Mouse (Mus musculus) CH12.LX (cell line): ENCODE results near the gene Krtap10-4. TPM values are rescaled to one million over a fixed set of nuclear protein-coding genes. Genes with fewer than 3 reads are reported as not detected.

Source experiments
- DNase-seq: peaks from one replicate; pipeline ENCODE4 v3.0.0-alpha.2; 2013; ENCODE audit errors: extremely low read depth
- H3K27ac ChIP-seq: 2 replicates; pipeline ENCODE4 v1.5.1; 2012; ENCODE audit warnings: low read depth, mild to moderate bottlenecking, control low read depth, moderate library complexity; ENCODE audit not compliant: insufficient read depth
- H3K27me3 ChIP-seq: replicated peaks from 2 replicates; pipeline ENCODE3; 2012; ENCODE audit warnings: inconsistent platforms
- H3K36me3 ChIP-seq, 2 experiments: replicated peaks in 1 of 2; 2 replicates each; pipeline versions ENCODE3 to v1.6.1; 2012; ENCODE audit warnings: inconsistent platforms in 1 of 2, low read length in 1 of 2, mild to moderate bottlenecking in 1 of 2, mixed read lengths in 1 of 2, moderate library complexity in 1 of 2; ENCODE audit not compliant: control insufficient read depth in 1 of 2, insufficient read depth in 1 of 2
- H3K4me1 ChIP-seq, 2 experiments: 2 replicates each; pipeline ENCODE4 v1.6.1; 2012; ENCODE audit warnings: inconsistent platforms in 1 of 2, moderate library complexity in 1 of 2; ENCODE audit not compliant: insufficient read depth in 2 of 2, control insufficient read depth in 1 of 2
- H3K4me2 ChIP-seq: 2 replicates; pipeline ENCODE4 v1.6.1; 2012; ENCODE audit warnings: low read depth, mild to moderate bottlenecking, control low read depth; ENCODE audit not compliant: poor library complexity, insufficient read depth, severe bottlenecking
- H3K4me3 ChIP-seq, 3 experiments: fragments of 150-350 bp in 1 of 3; sonication (generic) in 1 of 3; replicated peaks in 1 of 3; 2 replicates each; pipeline versions ENCODE3 to v1.5.1; 2011 to 2012; ENCODE audit warnings: low read depth in 2 of 3, low read length in 2 of 3, mild to moderate bottlenecking in 2 of 3, moderate library complexity in 2 of 3, control low read depth in 1 of 3, improper control_type of control experiment in 1 of 3, inconsistent platforms in 1 of 3, mixed read lengths in 1 of 3; ENCODE audit not compliant: poor library complexity in 1 of 3
- H3K79me2 ChIP-seq: replicated peaks from 2 replicates; pipeline ENCODE4 v1.6.1; 2012; ENCODE audit warnings: mild to moderate bottlenecking, moderate library complexity; ENCODE audit not compliant: control insufficient read depth, poor library complexity, insufficient read depth, severe bottlenecking; ENCODE audit errors: extremely low read depth
- H3K9ac ChIP-seq: 2 replicates; pipeline ENCODE4 v1.6.1; 2012; ENCODE audit warnings: low read depth, mild to moderate bottlenecking, control low read depth, moderate library complexity; ENCODE audit not compliant: insufficient read depth
- H3K9me3 ChIP-seq: replicated peaks from 2 replicates; pipeline ENCODE3; 2012; ENCODE audit warnings: low read length, inconsistent platforms, mixed read lengths
- CHD1 ChIP-seq: IDR thresholded peaks from 2 replicates; pipeline ENCODE4 v1.6.1; 2012; ENCODE audit warnings: low read depth, low read length, improper control_type of control experiment, inconsistent platforms
- CTCF ChIP-seq, 2 experiments: IDR thresholded peaks in 1 of 2; conservative IDR thresholded peaks in 1 of 2; 2 replicates each; pipeline ENCODE4 v1.5.1; 2011 to 2012; ENCODE audit warnings: low read depth in 2 of 2, low read length in 2 of 2, improper control_type of control experiment in 1 of 2, inconsistent platforms in 1 of 2, mild to moderate bottlenecking in 1 of 2, moderate library complexity in 1 of 2
- E2F4 ChIP-seq: IDR thresholded peaks from 2 replicates; pipeline ENCODE4 v1.6.1; 2011; ENCODE audit warnings: low read depth, low read length, improper control_type of control experiment; ENCODE audit not compliant: insufficient replicate concordance
- ELF1 ChIP-seq: IDR thresholded peaks from 2 replicates; pipeline ENCODE4 v1.6.1; 2014; ENCODE audit warnings: low read depth, mild to moderate bottlenecking, inconsistent platforms, low read length, improper control_type of control experiment
- GABPA ChIP-seq: IDR thresholded peaks from 2 replicates; pipeline ENCODE4 v1.6.1; 2012; ENCODE audit warnings: low read depth, low read length, improper control_type of control experiment, inconsistent platforms; ENCODE audit not compliant: insufficient replicate concordance
- IRF4 ChIP-seq: IDR thresholded peaks from 2 replicates; pipeline ENCODE4 v1.6.1; 2014; ENCODE audit warnings: low read depth, mild to moderate bottlenecking, inconsistent platforms, low read length, improper control_type of control experiment
- JUN ChIP-seq: IDR thresholded peaks from 2 replicates; pipeline ENCODE4 v1.6.1; 2011; ENCODE audit warnings: low read depth, mild to moderate bottlenecking, low read length, improper control_type of control experiment, moderate library complexity; ENCODE audit not compliant: insufficient read depth
- MAZ ChIP-seq: IDR thresholded peaks from 2 replicates; pipeline ENCODE4 v1.6.1; 2012; ENCODE audit warnings: low read depth, mild to moderate bottlenecking, inconsistent platforms, low read length, improper control_type of control experiment, moderate library complexity
- MEF2A ChIP-seq: IDR thresholded peaks from 2 replicates; pipeline ENCODE4 v1.6.1; 2014; ENCODE audit warnings: low read depth, mild to moderate bottlenecking, inconsistent platforms, low read length, improper control_type of control experiment, borderline replicate concordance
- MYC ChIP-seq: IDR thresholded peaks from 2 replicates; pipeline ENCODE4 v1.6.1; 2011; ENCODE audit warnings: low read depth, mild to moderate bottlenecking, improper control_type of control experiment, low read length
- NELFE ChIP-seq: IDR thresholded peaks from 2 replicates; pipeline ENCODE4 v1.6.1; 2011; ENCODE audit warnings: low read depth, low read length, improper control_type of control experiment
- NRF1 ChIP-seq: IDR thresholded peaks from 2 replicates; pipeline ENCODE4 v1.6.1; 2014; ENCODE audit warnings: low read depth, mild to moderate bottlenecking, inconsistent platforms, low read length, improper control_type of control experiment, moderate library complexity
- POLR2AphosphoS2 ChIP-seq: IDR thresholded peaks from 2 replicates; pipeline ENCODE4 v1.6.1; 2011; ENCODE audit warnings: low read depth, low read length, improper control_type of control experiment
- RAD21 ChIP-seq: IDR thresholded peaks from 2 replicates; pipeline ENCODE4 v1.6.1; 2011; ENCODE audit warnings: low read depth, mild to moderate bottlenecking, low read length, improper control_type of control experiment, moderate library complexity
- RCOR1 ChIP-seq: conservative IDR thresholded peaks from 2 replicates; pipeline ENCODE4 v1.6.1; 2012; ENCODE audit warnings: low read depth, mild to moderate bottlenecking, inconsistent platforms, low read length, improper control_type of control experiment
- SMC3 ChIP-seq: IDR thresholded peaks from 2 replicates; pipeline ENCODE4 v1.6.1; 2011; ENCODE audit warnings: low read depth, low read length, improper control_type of control experiment
- TBP ChIP-seq: conservative IDR thresholded peaks from 2 replicates; pipeline ENCODE4 v1.6.1; 2011; ENCODE audit warnings: low read depth, low read length, improper control_type of control experiment
- USF2 ChIP-seq: conservative IDR thresholded peaks from 2 replicates; pipeline ENCODE4 v1.6.1; 2011; ENCODE audit warnings: low read depth, low read length, improper control_type of control experiment
- ZC3H11A ChIP-seq: IDR thresholded peaks from 2 replicates; pipeline ENCODE4 v1.6.1; 2012; ENCODE audit warnings: low read depth, mild to moderate bottlenecking, inconsistent platforms, low read length, improper control_type of control experiment
- ZKSCAN1 ChIP-seq: IDR thresholded peaks from 2 replicates; pipeline ENCODE4 v1.6.1; 2012; ENCODE audit warnings: low read depth, inconsistent platforms, low read length, improper control_type of control experiment, borderline replicate concordance
- ZMIZ1 ChIP-seq: IDR thresholded peaks from 2 replicates; pipeline ENCODE4 v1.6.1; 2012; ENCODE audit warnings: low read depth, mild to moderate bottlenecking, inconsistent platforms, low read length, improper control_type of control experiment
- ZNF384 ChIP-seq: IDR thresholded peaks from 2 replicates; pipeline ENCODE4 v1.6.1; 2012; ENCODE audit warnings: low read depth, low read length, improper control_type of control experiment, inconsistent platforms
- dilution Hi-C: fragments of 300-500 bp; cut with MboI; formaldehyde crosslinking; loops from 2 replicates; pipeline ENCODE4 v1.14.3; 2020; ENCODE audit warnings: low sequenced_read_pairs; ENCODE audit not compliant: extremely low pct_unique_long_range_greater_than_20kb, extremely low pct_ligation_motif_present
- in situ Hi-C: fragments of 300-500 bp; cut with MboI; formaldehyde crosslinking; loops from 3 replicates; pipeline ENCODE4 v1.14.3; 2019; ENCODE audit warnings: low sequenced_read_pairs, low pct_ligation_motif_present, low pct_unique_long_range_greater_than_20kb, mixed read lengths
- polyA plus RNA-seq: library from polyadenylated mRNA; unstranded; fragments of >175 nt; gene quantifications from 2 replicates; pipeline ENCODE4 v1.2.1, GENCODE M21; 2012; ENCODE audit warnings: low read depth; ENCODE audit not compliant: insufficient read length
- total RNA-seq, 2 experiments: library from RNA; depleted of rRNA; stranded (reverse); fragments of 300-350 nt in 1 of 2; fragments of >200 nt in 1 of 2; gene quantifications; 2 replicates each; pipeline ENCODE4 v1.2.3; 2012 to 2014

The Krtap10-4 gene
- total and polyA plus RNA-seq, 3 experiments, result not detected

DNA sequence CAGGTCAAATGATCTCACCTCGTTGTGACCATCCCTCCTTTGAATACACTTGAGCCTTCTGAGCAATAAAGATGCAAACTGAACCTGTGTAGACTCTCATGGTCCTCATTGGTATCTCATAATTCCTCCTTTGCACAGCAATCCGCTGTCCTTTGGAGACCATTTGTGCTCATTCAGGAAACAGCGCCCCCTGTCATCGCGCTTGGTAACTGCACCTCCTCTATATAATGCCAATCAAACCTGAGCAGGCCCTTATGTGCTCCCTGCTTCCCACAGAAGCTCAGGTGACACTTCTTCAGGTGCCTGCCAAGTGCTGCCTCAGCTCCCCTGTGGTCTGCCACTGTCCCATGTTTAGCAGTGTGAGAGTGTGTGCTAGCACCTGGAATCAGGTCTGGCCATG, 11.4 kb downstream of the Krtap10-4 start:
- H3K27me3 ChIP-seq, result peaks cover 76% of the 10 kb centered on the region
- TF ChIP-seq CTCF (conservative IDR thresholded peaks at IDR 0.05 in 1 of 2, IDR thresholded peaks at IDR 0.05 in 1 of 2; ENCODE audit: low read depth in 2 of 2, low read length in 2 of 2) (peak; percentile 72 to 81), RAD21 (peak; percentile 26), MEF2A (no peak), SMC3 (peak; percentile 50), NELFE (no peak), NRF1 (no peak)
- H3K4me3 ChIP-seq, result no peak overlapping the region
- no peak overlapping the region for H3K9ac ChIP-seq
- no peaks in the 10 kb centered on the region for H3K79me2 ChIP-seq
- H3K36me3 ChIP-seq, result no peaks in the 10 kb centered on the region
- dilution Hi-C loops (no loop called here), in situ Hi-C loops (no loop called here)
- H3K4me2 ChIP-seq, result no peak overlapping the region
- DNase-seq, result peak; percentile 26
- no peaks in the 10 kb centered on the region for H3K9me3 ChIP-seq
- H3K4me1 ChIP-seq, result 0 out of 4 replicates have a peak, but pooled peaks cover 0 to 3% of the 10 kb centered on the region in 2 experiments
- H3K27ac ChIP-seq, result no peak overlapping the region

DNA sequence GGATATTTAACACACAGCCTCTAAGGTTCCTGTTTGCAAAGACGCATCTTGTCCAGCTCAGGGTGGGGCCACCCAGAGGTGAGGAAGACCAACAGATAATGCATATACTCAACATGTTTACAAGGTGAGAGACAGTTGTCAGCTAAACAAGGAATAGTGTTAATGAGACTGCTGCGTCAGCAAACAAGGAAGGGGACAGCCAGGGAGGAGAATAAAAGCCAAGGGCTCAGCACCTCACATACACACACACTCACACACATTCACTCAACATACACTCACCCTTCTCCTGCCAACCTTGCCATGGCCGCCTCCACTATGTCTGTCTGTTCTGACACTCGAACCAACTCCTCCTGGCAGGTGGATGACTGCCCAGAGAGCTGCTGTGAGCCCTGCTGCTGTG, 12.5 kb downstream of the Krtap10-4 start, which contains the start of gene Gm2696:
Gm2696 (plus strand) TSS at position 301 of the 400 bp plus-strand sequence.
- dilution Hi-C loops (no loop called here), in situ Hi-C loops (no loop called here)
- TF ChIP-seq MEF2A (no peak), JUN (no peak), ZC3H11A (no peak)
- no peak within 1 kb of the TSS for H3K4me2 ChIP-seq
- no peak within 1 kb of the TSS for H3K9ac ChIP-seq
- DNase-seq, result no peak
- H3K79me2 ChIP-seq, result no peaks in the 10 kb centered on the region
- no peak within 1 kb of the TSS for H3K4me3 ChIP-seq
- no peaks in the 10 kb centered on the region for H3K9me3 ChIP-seq
- 0 out of 4 replicates have a peak, but pooled peaks cover 0 to 3% of the 10 kb centered on the region in 2 experiments for H3K4me1 ChIP-seq
- H3K27ac ChIP-seq, result no peak within 1 kb of the TSS
- no peaks in the 10 kb centered on the region for H3K36me3 ChIP-seq
- peaks cover 76% of the 10 kb centered on the region for H3K27me3 ChIP-seq

DNA sequence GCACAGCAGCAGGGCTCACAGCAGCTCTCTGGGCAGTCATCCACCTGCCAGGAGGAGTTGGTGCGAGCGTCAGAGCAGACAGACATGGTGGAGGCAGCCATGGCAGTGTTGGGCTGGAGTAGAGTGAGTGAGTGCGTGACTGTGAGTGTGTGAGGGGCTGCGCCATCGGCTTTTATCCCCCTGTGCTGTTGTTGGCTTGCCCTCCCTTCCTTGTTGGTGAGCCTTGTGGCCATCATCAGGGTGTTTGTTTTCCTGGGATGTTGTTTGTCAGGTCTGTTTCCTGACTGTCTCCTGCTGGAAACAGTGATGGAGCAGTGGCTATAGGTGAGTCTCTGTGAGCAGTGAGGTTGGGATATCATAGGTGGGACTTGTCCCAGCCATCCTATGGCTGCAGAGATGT, 15.2 kb downstream of the Krtap10-4 start, which contains the start of gene Gm9507:
Gm9507 (minus strand) TSS at position 101 of the 400 bp plus-strand sequence.
- dilution Hi-C loops, result no loop called here
- H3K4me2 ChIP-seq, result no peak within 1 kb of the TSS
- in situ Hi-C loops, result no loop called here
- no peaks in the 10 kb centered on the region for H3K79me2 ChIP-seq
- H3K4me1 ChIP-seq, result no peaks in the 10 kb centered on the region
- H3K9ac ChIP-seq, result no peak within 1 kb of the TSS
- H3K27ac ChIP-seq, result no peak within 1 kb of the TSS
- TF ChIP-seq USF2 (no peak), ELF1 (no peak), ZKSCAN1 (no peak), IRF4 (no peak), TBP (no peak), E2F4 (no peak), MYC (no peak), MAZ (no peak), RCOR1 (no peak), GABPA (no peak), JUN (no peak), RAD21 (no peak), CTCF (conservative IDR thresholded peaks at IDR 0.05 in 1 of 2, IDR thresholded peaks at IDR 0.05 in 1 of 2; ENCODE audit: low read depth in 2 of 2, low read length in 2 of 2) (no peak), CHD1 (no peak), ZMIZ1 (no peak), POLR2AphosphoS2 (no peak), ZNF384 (no peak)
- TF ChIP-seq, all 38 proteins: peak for 0
- DNase-seq, result no peak
- H3K36me3 ChIP-seq, result no peaks in the 10 kb centered on the region
- H3K27me3 ChIP-seq, result peaks cover 62% of the 10 kb centered on the region
- peaks cover 4% of the 10 kb centered on the region for H3K9me3 ChIP-seq
- no peak within 1 kb of the TSS for H3K4me3 ChIP-seq
